ENCODE assay signal across 24 mouse cellular contexts in the genomic region with DNA sequence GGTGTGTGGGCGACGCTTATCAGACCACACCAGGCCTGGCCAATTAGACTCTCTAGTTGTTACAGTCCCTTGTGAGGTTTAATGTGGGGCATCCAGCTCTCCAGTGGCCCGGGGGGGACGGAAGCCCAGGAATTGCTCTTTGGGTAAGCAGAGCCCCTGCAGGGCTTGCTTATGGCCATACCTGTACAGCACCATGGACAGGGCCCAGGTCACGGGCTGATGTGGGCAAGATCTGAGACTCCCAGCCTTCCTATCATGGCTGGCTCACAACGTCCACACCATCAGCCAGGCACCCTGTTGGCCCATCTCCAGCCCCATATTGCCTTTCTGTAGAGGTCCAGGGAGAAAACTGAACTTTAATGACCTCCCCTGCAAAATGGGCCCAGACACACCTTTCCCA.
"Had no signal": no experiment of that assay in that cellular context is flagged by ENCODE, and none has a peak within 500 bp of the region (broad histone marks: within the 10 kb centered on the region; RNA-seq: fewer than 3 reads in every experiment).

No protein-coding gene starts in this region.

- H3K27me3 ChIP-seq: kidney, embryonic 15.5 days; limb, embryonic 12.5 days; limb, embryonic 15.5 days; lung, embryonic 15.5 days; midbrain, embryonic 15.5 days; stomach, embryonic 15.5 days had no signal

- H3K4me2 ChIP-seq: kidney, embryonic 15.5 days; limb, embryonic 12.5 days; limb, embryonic 15.5 days; liver, embryonic 11.5 days; lung, embryonic 15.5 days; midbrain, embryonic 12.5 days; midbrain, embryonic 15.5 days; neural tube, embryonic 13.5 days; stomach, embryonic 15.5 days had no signal

- H3K9ac ChIP-seq: kidney, embryonic 15.5 days; limb, embryonic 12.5 days; limb, embryonic 15.5 days; liver, embryonic 14.5 days; liver, postnatal 0 days; lung, embryonic 15.5 days; midbrain, embryonic 12.5 days; midbrain, embryonic 15.5 days; neural tube, embryonic 13.5 days; stomach, embryonic 15.5 days had no signal

- H3K4me1 ChIP-seq: kidney, embryonic 15.5 days; limb, embryonic 12.5 days; limb, embryonic 15.5 days; midbrain, embryonic 15.5 days; neural tube, embryonic 13.5 days; stomach, embryonic 15.5 days had no signal

- ATAC-seq: liver, postnatal 0 days; midbrain, embryonic 15.5 days had no signal

- H3K27ac ChIP-seq: kidney, embryonic 15.5 days; left cerebral cortex, adult 2 months; limb, embryonic 12.5 days; limb, embryonic 15.5 days; liver, embryonic 14.5 days; lung, embryonic 15.5 days; midbrain, embryonic 12.5 days; midbrain, embryonic 15.5 days; neural tube, embryonic 13.5 days; stomach, embryonic 15.5 days had no signal

- H3K36me3 ChIP-seq: kidney, embryonic 15.5 days; limb, embryonic 12.5 days; limb, embryonic 15.5 days; lung, embryonic 15.5 days; midbrain, embryonic 12.5 days; midbrain, embryonic 15.5 days; neural tube, embryonic 13.5 days; stomach, embryonic 15.5 days had no signal

- H3K9me3 ChIP-seq: kidney, embryonic 15.5 days; limb, embryonic 12.5 days; limb, embryonic 15.5 days; lung, embryonic 15.5 days; midbrain, embryonic 12.5 days; midbrain, embryonic 15.5 days; neural tube, embryonic 13.5 days; stomach, embryonic 15.5 days had no signal

- DNase-seq: kidney, adult 11 months; kidney, adult 8-10 months; kidney, postnatal 10 days; kidney, postnatal 36 days; layer of hippocampus, postnatal 36 days; liver, postnatal 0 days; lung, postnatal 10 days; lung, postnatal 4 days; retina, postnatal 1 day; right cerebral cortex, postnatal 25 days; spleen, adult 18-20 months; thymus, adult 18-20 months; thymus, postnatal 36 days had no signal

- H3K4me3 ChIP-seq: kidney, embryonic 15.5 days; left cerebral cortex, adult 2 months; limb, embryonic 12.5 days; limb, embryonic 15.5 days; lung, embryonic 15.5 days; midbrain, embryonic 12.5 days; midbrain, embryonic 15.5 days; neural tube, embryonic 13.5 days; stomach, embryonic 15.5 days had no signal
